Mouse (Mus musculus) embryonic facial prominence, embryonic 11.5 days (tissue): ENCODE data around the gene Odf4. TPM values are rescaled to one million over a fixed set of nuclear protein-coding genes. Genes with fewer than 3 reads are reported as not detected.
"Not testable (repeated sequence)": the region's sequence is repeated elsewhere in the genome, so short reads cannot be mapped to it uniquely, and the experiment has no call there.

Experiments used
- ATAC-seq: fragments of 200-750 bp; cut with Nextera tagmentation; replicated peaks from 2 replicates; pipeline ENCODE4 v1.8.0; 2017; ENCODE audit warnings: low read depth; ENCODE audit not compliant: insufficient number of reproducible peaks, low FRiP score, low TSS enrichment
- DNase-seq: peaks from one replicate; pipeline ENCODE4 v3.0.0-alpha.2; 2015; ENCODE audit warnings: low spot score
- H3K27ac ChIP-seq: fragments of 300-500 bp; sonication (generic); replicated peaks from 2 replicates; pipeline ENCODE4 v1.5.1; 2014; ENCODE audit warnings: mild to moderate bottlenecking, low read depth, low read length, control low read depth
- H3K27me3 ChIP-seq: fragments of 300-500 bp; sonication (generic); 2 replicates; pipeline ENCODE4 v1.6.1; 2014; ENCODE audit warnings: mild to moderate bottlenecking, low read length, moderate library complexity, mixed read lengths; ENCODE audit not compliant: control insufficient read depth, insufficient read depth
- H3K36me3 ChIP-seq: fragments of 300-500 bp; sonication (generic); replicated peaks from 2 replicates; pipeline ENCODE4 v1.6.1; 2014; ENCODE audit warnings: low read depth, mild to moderate bottlenecking, low read length, moderate library complexity, mixed read lengths; ENCODE audit not compliant: control insufficient read depth, insufficient read depth
- H3K4me1 ChIP-seq: fragments of 300-500 bp; sonication (generic); 2 replicates; pipeline ENCODE4 v1.6.1; 2014; ENCODE audit warnings: low read length, mixed read lengths; ENCODE audit not compliant: control insufficient read depth, insufficient read depth
- H3K4me2 ChIP-seq: fragments of 300-500 bp; sonication (generic); 2 replicates; pipeline ENCODE4 v1.6.1; 2014; ENCODE audit warnings: low read depth, mild to moderate bottlenecking, control low read depth, low read length, moderate library complexity
- H3K4me3 ChIP-seq: fragments of 300-500 bp; sonication (generic); 2 replicates; pipeline ENCODE4 v1.5.1; 2014; ENCODE audit warnings: low read depth, low read length, control low read depth
- H3K9ac ChIP-seq: fragments of 300-500 bp; sonication (generic); replicated peaks from 2 replicates; pipeline ENCODE4 v1.6.1; 2014; ENCODE audit warnings: mild to moderate bottlenecking, control low read depth, low read length
- H3K9me3 ChIP-seq: fragments of 300-500 bp; sonication (generic); replicated peaks from 2 replicates; pipeline ENCODE4 v1.6.1; 2016; ENCODE audit warnings: mild to moderate bottlenecking, low read length, inconsistent platforms, mixed read lengths; ENCODE audit not compliant: control insufficient read depth
- WGBS: fragments of 180-500 bp; shearing (Covaris S2); extraction: QIAGEN DNeasy Blood & Tissue Kit; methylation state at CpG from one replicate; pipeline ENCODE4 v1.1.7; 2014; 5-methylcytosine and 5-hydroxymethylcytosine counted together
- polyA plus RNA-seq: library from polyadenylated mRNA; unstranded; fragments of >200 nt; fragmentation: Nextera tagmentation; extraction: Ambion mirVana; gene quantifications from 2 replicates; pipeline ENCODE4 v1.2.1, GENCODE M21; 2014

Gene Odf4
- polyA plus RNA-seq, result not detected in 2 replicates

GRCm38 (mm10) chr11:68926981-68927380 lies at the start of gene Odf4:
Gene Odf4, minus strand, starts transcription at chr11:68927081.
- no peak within 1 kb of the TSS for H3K27ac ChIP-seq
- no peaks in the 10 kb centered on the region for H3K4me1 ChIP-seq
- no peaks in the 10 kb centered on the region for H3K9me3 ChIP-seq
- ATAC-seq (no peak), DNase-seq (no peak)
- no peak within 1 kb of the TSS for H3K4me2 ChIP-seq
- H3K4me3 ChIP-seq, result no peak within 1 kb of the TSS
- H3K9ac ChIP-seq, result no peak within 1 kb of the TSS
- no peaks in the 10 kb centered on the region for H3K27me3 ChIP-seq
- no peaks in the 10 kb centered on the region for H3K36me3 ChIP-seq
- 78% methylated on average over 3 of the region's 3 CpGs for WGBS

GRCm38 (mm10) chr11:68975601-68976000 lies 48.7 kb upstream of the Odf4 start:
- WGBS, result 75% methylated on average over 1 of the region's 1 CpGs
- no peak for ATAC-seq
- no peaks in the 10 kb centered on the region for H3K9me3 ChIP-seq
- no peak overlapping the region for H3K27ac ChIP-seq
- no peaks in the 10 kb centered on the region for H3K4me1 ChIP-seq
- H3K9ac ChIP-seq, result no peak overlapping the region
- H3K27me3 ChIP-seq, result no peaks in the 10 kb centered on the region
- no peak overlapping the region for H3K4me2 ChIP-seq
- H3K4me3 ChIP-seq, result no peak overlapping the region
- DNase-seq, result no peak
- no peaks in the 10 kb centered on the region for H3K36me3 ChIP-seq

- H3K36me3 ChIP-seq, result no peaks in the 10 kb centered on the region
- peak within 1 kb of the TSS; percentile 43 for H3K9ac ChIP-seq
- peak within 1 kb of the TSS; percentile 68 for H3K4me2 ChIP-seq
- ATAC-seq (no peak), DNase-seq (no peak)
- no peaks in the 10 kb centered on the region for H3K4me1 ChIP-seq
- H3K27ac ChIP-seq, result no peak within 1 kb of the TSS
- WGBS, result 82% methylated on average over 7 of the region's 7 CpGs
- peak within 1 kb of the TSS; percentile 42 for H3K4me3 ChIP-seq
- H3K9me3 ChIP-seq, result no peaks in the 10 kb centered on the region
- H3K27me3 ChIP-seq, result no peaks in the 10 kb centered on the region
These were observed 48.2 kb upstream of the Odf4 start, which contains the start of gene Rangrf for GRCm38 (mm10) chr11:68975085-68975484. Gene Rangrf, minus strand, starts transcription at chr11:68975185.

GRCm38 (mm10) chr11:68974059-68974450 lies 47.2 kb upstream of the Odf4 start:
- peak overlapping the region; percentile 43 for H3K9ac ChIP-seq
- no peaks in the 10 kb centered on the region for H3K9me3 ChIP-seq
- WGBS, result 28% methylated on average over 6 of the region's 6 CpGs

GRCm38 (mm10) chr11:68973250-68974058 lies 46.6 kb upstream of the Odf4 start:
- not testable (repeated sequence) for H3K36me3 ChIP-seq, H3K9me3 ChIP-seq, H3K4me1 ChIP-seq, H3K27ac ChIP-seq, H3K27me3 ChIP-seq
- peak overlapping the region; percentile 68 for H3K4me2 ChIP-seq
- WGBS, result under 1% methylated on average over 37 of the region's 38 CpGs
- H3K4me3 ChIP-seq, result peak overlapping the region; percentile 42
- H3K9ac ChIP-seq, result peak overlapping the region; percentile 43
- peak; percentile 79 for ATAC-seq
- peak; percentile 95 for DNase-seq

More at GRCm38 (mm10) chr11:68974059-68974450, 47.2 kb upstream of the Odf4 start:
- H3K4me1 ChIP-seq, result no peaks in the 10 kb centered on the region
- H3K27ac ChIP-seq, result no peak overlapping the region
- H3K27me3 ChIP-seq, result no peaks in the 10 kb centered on the region
- ATAC-seq, result no peak
- peak overlapping the region; percentile 68 for H3K4me2 ChIP-seq
- H3K36me3 ChIP-seq, result no peaks in the 10 kb centered on the region
- no peak for DNase-seq
- H3K4me3 ChIP-seq, result peak overlapping the region; percentile 42

- DNase-seq, result no peak
- Histone ChIP-seq H3K27ac (no peak overlapping the region), H3K4me2 (no peak overlapping the region), H3K9me3 (no peaks in the 10 kb centered on the region), H3K4me3 (no peak overlapping the region), H3K9ac (no peak overlapping the region), H3K36me3 (no peaks in the 10 kb centered on the region), H3K4me1 (no peaks in the 10 kb centered on the region), H3K27me3 (no peaks in the 10 kb centered on the region)
- ATAC-seq, result no peak
- 82% methylated on average over 4 of the region's 4 CpGs for WGBS
These were observed 43.4 kb upstream of the Odf4 start for GRCm38 (mm10) chr11:68970232-68970631.

GRCm38 (mm10) chr11:68968752-68969151 lies 41.9 kb upstream of the Odf4 start:
- DNase-seq, result no peak
- H3K27ac ChIP-seq, result no peak overlapping the region
- H3K36me3 ChIP-seq, result no peaks in the 10 kb centered on the region
- no peak for ATAC-seq
- H3K4me1 ChIP-seq, result no peaks in the 10 kb centered on the region
- H3K9me3 ChIP-seq, result no peaks in the 10 kb centered on the region
- no peak overlapping the region for H3K9ac ChIP-seq
- H3K4me3 ChIP-seq, result no peak overlapping the region
- H3K27me3 ChIP-seq, result no peaks in the 10 kb centered on the region
- 84% methylated on average over 11 of the region's 11 CpGs for WGBS
- H3K4me2 ChIP-seq, result no peak overlapping the region
